Mouse (Mus musculus): Measurements from ENCODE around the gene Naa15. TPM values are rescaled to one million over a fixed set of nuclear protein-coding genes. Genes with fewer than 3 reads are reported as not detected.
A peak's percentile ranks its signal among the peaks of the same experiment; 100 is the strongest.
"Not testable (repeated sequence)": the region's sequence is repeated elsewhere in the genome, so short reads cannot be mapped to it uniquely, and the experiment has no call there.

Gene Naa15
- polyA plus RNA-seq, 1 experiment from 2014 or later = 49.9 TPM

DNA sequence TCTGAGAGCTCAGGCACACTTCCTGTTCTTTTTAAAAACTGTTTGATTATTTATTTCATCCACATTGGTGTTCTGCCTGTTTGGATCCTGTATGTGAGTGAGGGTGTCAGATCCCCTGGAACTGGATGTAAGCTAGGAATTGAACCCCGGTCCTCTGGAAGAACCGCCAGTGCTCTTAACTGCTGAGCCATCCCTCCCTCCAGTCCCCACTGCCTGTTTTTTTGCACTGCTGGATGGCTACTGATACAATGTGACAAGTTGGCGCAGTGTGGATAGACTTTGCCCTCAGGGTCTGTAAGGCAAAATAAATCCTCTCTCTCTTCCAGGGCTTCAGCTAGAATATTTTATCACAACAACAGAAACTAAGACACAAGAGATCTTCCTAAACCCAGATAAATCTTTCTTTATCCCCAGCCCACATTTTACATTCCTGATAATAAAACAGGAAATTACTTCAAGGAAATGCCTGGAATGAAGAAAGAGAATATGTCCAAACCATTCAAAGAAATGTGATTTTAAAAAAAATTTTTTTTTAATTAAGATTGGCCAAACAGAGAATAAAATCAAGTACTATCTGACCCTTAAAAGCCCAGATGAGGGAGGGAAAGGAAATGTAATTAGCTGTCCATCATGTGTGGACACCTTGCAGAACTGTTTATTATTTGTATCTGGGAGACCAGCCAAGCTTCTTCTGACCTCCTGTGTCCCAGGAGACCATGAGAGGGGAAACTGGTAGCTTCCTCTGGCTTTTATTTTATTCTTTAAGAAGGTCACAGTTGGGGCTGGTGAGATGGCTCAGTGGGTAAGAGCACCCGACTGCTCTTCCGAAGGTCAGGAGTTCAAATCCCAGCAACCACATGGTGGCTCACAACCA lies 34.9 kb upstream of the Naa15 start:
- WGBS (ENCODE audit: insufficient replicate concordance) = 74% methylated on average over 5 of the region's 5 CpGs
- H3K4me2 ChIP-seq = no peak overlapping the region
- H3K27me3 ChIP-seq (replicated peaks) = no peaks in the 10 kb centered on the region
- H3K4me1 ChIP-seq = peaks cover 40% of the 10 kb centered on the region
- no peaks in the 10 kb centered on the region for H3K36me3 ChIP-seq
- 0 out of 2 replicates have a peak overlapping the region, but pooled peaks have one; percentile 11 for H3K27ac ChIP-seq
- no peak overlapping the region for H3K9ac ChIP-seq
- no peaks in the 10 kb centered on the region for H3K9me3 ChIP-seq (replicated peaks)
- no peak for ATAC-seq
- H3K4me3 ChIP-seq = no peak overlapping the region

DNA sequence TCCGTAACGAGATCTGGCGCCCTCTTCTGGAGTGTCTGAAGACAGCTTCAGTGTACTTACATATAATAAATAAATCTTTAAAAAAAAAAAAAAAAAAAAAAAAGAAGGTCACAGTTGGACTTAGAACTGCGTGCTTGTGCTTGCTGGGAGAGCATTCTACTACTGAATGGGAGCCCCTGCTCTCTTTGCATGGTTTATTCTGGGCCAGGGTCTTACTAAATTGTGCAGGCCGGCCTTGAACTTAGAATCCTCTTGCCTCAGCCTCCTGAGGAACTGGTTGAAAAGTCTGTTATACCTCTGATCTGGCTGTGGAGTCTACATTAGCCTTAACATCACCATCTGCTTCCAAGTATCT lies 34.3 kb upstream of the Naa15 start:
- Histone ChIP-seq H3K4me3 (no peak overlapping the region), H3K36me3 (no peaks in the 10 kb centered on the region), H3K4me2 (no peak overlapping the region), H3K9ac (no peak overlapping the region), H3K27me3 (replicated peaks) (no peaks in the 10 kb centered on the region), H3K4me1 (peaks cover 39% of the 10 kb centered on the region), H3K27ac (no peak overlapping the region), H3K9me3 (replicated peaks) (no peaks in the 10 kb centered on the region)
- 61% methylated on average over 2 of the region's 5 CpGs for WGBS (ENCODE audit: insufficient replicate concordance)
- ATAC-seq = no peak

DNA sequence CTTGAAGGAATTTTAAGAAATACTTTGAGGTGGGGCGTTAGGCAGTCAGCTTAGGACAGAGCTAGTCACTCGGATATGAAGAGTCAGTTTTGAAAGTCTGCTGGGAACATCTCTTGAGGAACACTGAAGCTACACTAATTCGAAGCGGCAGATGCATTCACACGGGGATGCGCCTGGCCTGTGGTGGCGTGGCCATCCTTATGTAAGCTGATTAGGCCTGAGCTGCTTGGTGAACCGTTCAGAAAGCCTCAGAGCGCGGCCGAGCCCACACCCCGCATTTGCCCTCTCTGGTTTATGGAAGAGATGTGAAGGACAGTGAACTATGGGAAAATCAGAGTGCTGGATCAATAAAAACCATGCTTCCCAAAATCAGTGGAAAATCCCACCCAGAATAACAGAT lies 31.5 kb upstream of the Naa15 start:
- no peak overlapping the region for H3K4me3 ChIP-seq
- no peaks in the 10 kb centered on the region for H3K9me3 ChIP-seq (replicated peaks)
- no peaks in the 10 kb centered on the region for H3K36me3 ChIP-seq
- peaks cover 38% of the 10 kb centered on the region for H3K4me1 ChIP-seq
- WGBS (ENCODE audit: insufficient replicate concordance) = 77% methylated on average over 12 of the region's 12 CpGs
- H3K4me2 ChIP-seq = no peak overlapping the region
- H3K9ac ChIP-seq = no peak overlapping the region
- no peak overlapping the region for H3K27ac ChIP-seq
- no peak for ATAC-seq
- H3K27me3 ChIP-seq (replicated peaks) = 0 out of 2 replicates have a peak, but pooled peaks cover 6% of the 10 kb centered on the region

DNA sequence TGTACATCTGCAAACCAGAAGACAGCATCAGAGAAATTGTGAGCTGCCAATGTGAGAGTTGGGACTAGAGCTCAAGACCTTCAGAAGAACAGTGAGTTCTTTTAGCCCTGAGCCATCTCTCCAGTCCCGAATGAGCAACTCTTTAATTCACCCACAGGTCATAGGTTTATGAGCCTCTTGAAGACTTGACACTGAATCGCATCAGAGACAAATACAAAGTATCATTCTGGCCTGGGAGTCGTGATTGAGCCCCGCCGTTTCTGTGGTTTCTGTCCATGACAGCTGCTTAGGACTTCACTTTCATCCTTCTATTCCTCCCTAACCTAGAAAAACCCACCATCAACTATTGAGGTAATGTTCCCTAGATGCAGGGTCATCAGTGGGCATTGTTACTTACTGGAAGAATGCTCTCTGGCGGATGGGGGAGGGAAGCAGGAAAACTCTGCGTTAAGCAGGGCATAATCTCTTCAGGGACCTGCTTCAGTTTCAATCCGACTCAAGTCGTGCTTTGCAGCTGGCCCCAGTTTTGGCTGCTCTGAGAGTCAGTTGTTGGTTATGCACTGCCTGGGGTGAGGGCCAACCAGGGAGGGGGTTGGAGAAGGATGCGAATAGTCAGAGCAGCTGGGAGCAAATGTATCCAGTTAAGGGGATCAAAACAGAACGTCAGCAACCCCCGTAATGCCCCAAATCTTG lies 28.4 kb upstream of the Naa15 start:
- no peak for ATAC-seq
- WGBS (ENCODE audit: insufficient replicate concordance) = 50% methylated on average over 12 of the region's 12 CpGs
- no peak overlapping the region for H3K27ac ChIP-seq
- no peak overlapping the region for H3K4me3 ChIP-seq
- H3K4me1 ChIP-seq = peaks cover 41% of the 10 kb centered on the region
- H3K36me3 ChIP-seq = no peaks in the 10 kb centered on the region
- H3K9me3 ChIP-seq (replicated peaks) = no peaks in the 10 kb centered on the region
- no peak overlapping the region for H3K9ac ChIP-seq
- H3K4me2 ChIP-seq = no peak overlapping the region
- peaks cover 10% of the 10 kb centered on the region; the same call in 1 of the 2 replicates for H3K27me3 ChIP-seq (replicated peaks)

DNA sequence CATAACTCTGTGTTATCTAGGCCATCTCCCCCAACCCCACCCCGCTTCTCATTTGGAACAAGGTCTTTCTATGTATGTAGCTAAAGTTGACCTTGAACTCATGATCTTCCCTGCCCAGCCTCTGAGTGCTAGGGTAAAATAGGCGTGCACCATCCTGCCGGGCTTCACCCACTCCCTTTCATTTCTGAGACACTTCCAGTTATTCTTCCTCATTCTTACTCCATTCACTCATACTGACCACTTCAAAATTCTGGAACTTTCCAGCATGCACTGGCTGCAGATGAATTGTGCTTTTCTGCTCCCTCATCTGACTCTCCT lies 27.9 kb upstream of the Naa15 start:
- no peaks in the 10 kb centered on the region for H3K36me3 ChIP-seq
- no peak overlapping the region for H3K4me2 ChIP-seq
- peaks cover 14% of the 10 kb centered on the region for H3K27me3 ChIP-seq (replicated peaks)
- peaks cover 41% of the 10 kb centered on the region for H3K4me1 ChIP-seq
- no peak overlapping the region for H3K9ac ChIP-seq
- WGBS (ENCODE audit: insufficient replicate concordance) = 60% methylated on average over 3 of the region's 3 CpGs
- no peak overlapping the region for H3K27ac ChIP-seq
- H3K4me3 ChIP-seq = no peak overlapping the region
- no peak for ATAC-seq
- no peaks in the 10 kb centered on the region for H3K9me3 ChIP-seq (replicated peaks)

DNA sequence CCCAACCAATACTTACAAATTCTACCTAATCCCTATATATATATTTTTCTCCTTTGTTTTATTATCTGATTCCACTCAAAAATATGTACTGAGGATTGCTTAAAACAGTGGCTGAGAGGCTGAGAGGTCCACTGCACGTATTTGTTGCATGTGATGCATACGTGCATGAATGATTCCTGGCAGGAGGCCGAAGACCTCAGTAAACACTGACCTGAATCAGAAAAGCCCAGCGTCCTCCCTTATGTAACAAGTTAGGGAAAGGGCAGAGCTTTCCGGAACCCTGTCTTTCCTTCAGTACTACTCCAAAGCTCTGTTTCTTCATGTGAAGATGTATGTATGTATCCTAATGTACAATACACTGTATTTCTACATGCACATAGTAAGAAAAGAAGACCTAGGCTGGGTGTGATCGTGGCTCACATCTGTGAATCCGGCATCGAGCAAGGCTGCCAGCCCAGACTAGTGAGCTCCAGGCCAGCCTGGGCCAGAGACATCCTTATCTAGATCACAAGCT lies 27.0 kb upstream of the Naa15 start:
- Histone ChIP-seq H3K4me2 (peak overlapping the region; percentile 66), H3K36me3 (no peaks in the 10 kb centered on the region), H3K27ac (peak overlapping the region; percentile 20; the same call in 1 of the 2 replicates), H3K27me3 (replicated peaks) (peaks cover 18% of the 10 kb centered on the region), H3K4me1 (peaks cover 43% of the 10 kb centered on the region), H3K4me3 (no peak overlapping the region), H3K9me3 (replicated peaks) (no peaks in the 10 kb centered on the region), H3K9ac (peak overlapping the region; percentile 13; the same call in 1 of the 2 replicates)
- no peak for ATAC-seq
- 48% methylated on average over 8 of the region's 8 CpGs for WGBS (ENCODE audit: insufficient replicate concordance)

DNA sequence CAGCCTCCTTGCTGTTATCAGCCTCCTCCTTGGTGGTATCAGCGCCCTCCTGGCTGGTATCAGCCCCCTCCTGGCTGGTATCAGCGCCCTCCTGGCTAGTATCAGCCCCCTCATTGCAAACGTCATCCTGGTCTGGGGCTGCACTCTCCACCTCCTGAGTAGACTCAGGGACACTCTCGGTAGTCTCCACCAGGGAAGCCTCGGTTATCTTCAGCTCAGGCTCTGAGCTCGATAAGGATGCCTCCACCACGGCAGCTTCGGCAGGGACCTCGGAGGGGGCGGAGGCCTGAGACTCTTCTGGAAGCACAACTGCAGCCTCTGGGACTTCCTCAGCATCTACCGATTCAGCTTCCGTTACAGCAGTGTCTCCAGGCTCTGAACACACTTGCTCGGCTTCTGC lies 26.0 kb upstream of the Naa15 start:
- H3K27ac ChIP-seq = peak overlapping the region; percentile 72
- H3K9me3 ChIP-seq (replicated peaks) = no peaks in the 10 kb centered on the region
- peak; percentile 98 for ATAC-seq
- H3K36me3 ChIP-seq = no peaks in the 10 kb centered on the region
- H3K27me3 ChIP-seq (replicated peaks) = peaks cover 22% of the 10 kb centered on the region
- under 1% methylated on average over 13 of the region's 13 CpGs for WGBS (ENCODE audit: insufficient replicate concordance)
- peaks cover 43% of the 10 kb centered on the region for H3K4me1 ChIP-seq
- peak overlapping the region; percentile 41 for H3K4me3 ChIP-seq
- peak overlapping the region; percentile 66 for H3K4me2 ChIP-seq
- peak overlapping the region; percentile 40 for H3K9ac ChIP-seq

DNA sequence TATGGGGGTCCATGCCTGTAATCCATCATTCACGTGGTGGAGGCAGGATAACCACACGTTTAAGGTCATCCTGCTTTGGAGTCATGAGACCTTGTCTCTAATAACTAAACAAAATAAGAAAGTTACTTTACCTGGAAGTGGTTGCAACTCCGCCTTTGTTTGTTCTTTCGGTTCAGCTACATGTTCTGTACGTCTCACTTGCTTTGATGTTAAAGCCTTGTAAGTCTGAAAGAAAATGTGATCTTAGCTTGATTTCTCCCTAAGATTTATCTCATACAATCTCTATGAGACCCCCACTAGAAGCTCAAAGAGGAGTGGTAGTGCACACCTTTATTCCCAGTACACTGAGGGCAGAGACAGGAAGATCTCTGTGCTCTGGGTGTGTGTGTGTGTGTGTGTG lies 23.9 kb upstream of the Naa15 start:
- Histone ChIP-seq H3K9ac (no peak overlapping the region), H3K27ac (no peak overlapping the region), H3K9me3 (replicated peaks) (no peaks in the 10 kb centered on the region), H3K27me3 (replicated peaks) (peaks cover 35% of the 10 kb centered on the region), H3K4me3 (no peak overlapping the region), H3K4me2 (no peak overlapping the region), H3K36me3 (no peaks in the 10 kb centered on the region), H3K4me1 (peaks cover 45% of the 10 kb centered on the region)
- no peak for ATAC-seq
- WGBS (ENCODE audit: insufficient replicate concordance) = 71% methylated on average over 5 of the region's 5 CpGs

DNA sequence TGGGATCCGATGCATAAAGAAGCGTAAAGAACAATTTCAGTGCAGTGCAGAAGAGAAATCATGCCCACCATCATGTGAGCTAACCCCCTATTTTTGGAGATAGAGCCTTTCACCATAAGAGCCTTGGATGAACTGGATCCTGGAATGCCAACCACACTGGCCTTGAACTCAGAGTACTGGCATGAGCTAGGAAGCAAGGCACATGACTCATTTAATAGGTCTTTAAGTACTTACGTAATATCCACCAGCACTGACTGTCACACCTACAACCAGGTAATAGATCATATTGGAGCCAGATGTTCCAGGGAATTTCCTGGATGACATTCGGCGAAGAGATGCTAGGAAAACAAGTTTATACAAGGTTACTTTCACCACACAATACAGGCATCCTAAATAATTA lies 23.4 kb upstream of the Naa15 start:
- no peak overlapping the region for H3K9ac ChIP-seq
- H3K27ac ChIP-seq = no peak overlapping the region
- H3K27me3 ChIP-seq (replicated peaks) = peaks cover 38% of the 10 kb centered on the region
- no peak overlapping the region for H3K4me3 ChIP-seq
- no peak for ATAC-seq
- H3K4me2 ChIP-seq = no peak overlapping the region
- H3K36me3 ChIP-seq = no peaks in the 10 kb centered on the region
- H3K9me3 ChIP-seq (replicated peaks) = no peaks in the 10 kb centered on the region
- 87% methylated on average over 5 of the region's 5 CpGs for WGBS (ENCODE audit: insufficient replicate concordance)
- peaks cover 48% of the 10 kb centered on the region for H3K4me1 ChIP-seq

DNA sequence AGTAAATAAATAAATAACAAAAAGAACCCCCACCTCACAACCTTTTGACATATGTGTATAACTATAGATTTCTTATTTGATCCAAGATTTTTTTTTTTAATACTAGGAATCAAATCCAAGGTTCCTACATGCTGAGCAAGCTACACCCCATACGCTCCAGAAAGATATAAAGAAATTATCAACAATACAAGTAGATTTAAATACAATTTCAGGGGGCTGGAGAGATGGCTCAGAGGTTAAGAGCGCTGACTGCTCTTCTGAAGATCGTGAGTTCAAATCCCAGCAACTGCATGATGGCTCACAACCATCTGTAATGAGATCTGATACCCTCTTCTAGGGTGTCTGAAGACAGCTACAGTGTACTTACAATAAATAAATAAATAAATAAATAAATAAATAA lies 21.9 kb upstream of the Naa15 start:
- H3K9me3 ChIP-seq (replicated peaks); H3K4me3 ChIP-seq; H3K27ac ChIP-seq; H3K4me2 ChIP-seq; H3K9ac ChIP-seq; ATAC-seq; H3K36me3 ChIP-seq: not testable (repeated sequence)
- Histone ChIP-seq H3K27me3 (replicated peaks) (peaks cover 39% of the 10 kb centered on the region), H3K4me1 (peaks cover 39% of the 10 kb centered on the region)
- WGBS (ENCODE audit: insufficient replicate concordance) = 85% methylated on average over 3 of the region's 3 CpGs

DNA sequence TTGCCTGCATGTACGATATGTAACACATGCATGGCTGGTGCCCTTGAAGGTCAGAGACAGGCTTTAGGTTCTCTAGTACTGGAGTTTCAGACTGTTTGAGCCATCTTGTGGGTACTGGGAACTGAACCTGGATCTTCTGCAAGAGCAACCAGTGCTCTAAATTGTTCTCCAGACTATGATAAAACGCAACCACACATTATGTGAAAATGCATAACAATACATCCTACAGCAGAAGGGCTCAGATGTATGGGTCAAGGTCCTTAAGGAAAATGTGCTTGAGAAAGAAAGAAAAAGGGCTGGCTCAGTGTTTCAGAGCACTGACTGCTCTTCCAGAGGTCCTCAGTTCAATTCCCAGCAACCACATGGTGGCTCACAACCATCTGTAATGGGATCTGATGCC lies 21.3 kb upstream of the Naa15 start:
- no peaks in the 10 kb centered on the region for H3K36me3 ChIP-seq
- peaks cover 43% of the 10 kb centered on the region for H3K27me3 ChIP-seq (replicated peaks)
- ATAC-seq = no peak
- WGBS (ENCODE audit: insufficient replicate concordance) = 86% methylated on average over 2 of the region's 2 CpGs
- H3K9me3 ChIP-seq (replicated peaks) = no peaks in the 10 kb centered on the region
- no peak overlapping the region for H3K4me2 ChIP-seq
- H3K27ac ChIP-seq = no peak overlapping the region
- no peak overlapping the region for H3K4me3 ChIP-seq
- H3K4me1 ChIP-seq = peaks cover 36% of the 10 kb centered on the region
- H3K9ac ChIP-seq = no peak overlapping the region

DNA sequence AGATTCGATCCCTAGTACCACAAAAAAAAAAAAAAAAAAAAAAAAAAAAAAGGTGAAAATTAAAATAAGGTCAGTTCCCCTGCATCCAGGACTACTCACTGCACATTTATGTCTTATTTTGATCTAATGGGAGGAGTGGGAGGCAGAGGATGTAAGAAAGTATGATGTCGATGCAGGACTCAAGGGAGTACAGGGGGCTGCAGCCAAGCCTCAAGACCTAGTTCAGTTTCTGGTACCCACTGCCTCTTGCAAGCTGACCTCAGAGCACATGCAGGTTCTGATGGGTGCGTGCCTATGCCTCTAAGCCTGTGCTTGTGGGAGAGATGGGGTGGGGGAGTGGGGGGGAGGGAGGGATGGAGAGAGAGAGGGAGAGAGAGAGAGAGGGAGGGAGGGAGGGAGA lies 20.1 kb upstream of the Naa15 start:
- Histone ChIP-seq H3K36me3 (no peaks in the 10 kb centered on the region), H3K4me3 (no peak overlapping the region), H3K4me2 (no peak overlapping the region), H3K27ac (no peak overlapping the region), H3K9ac (no peak overlapping the region), H3K9me3 (replicated peaks) (no peaks in the 10 kb centered on the region), H3K27me3 (replicated peaks) (peaks cover 55% of the 10 kb centered on the region), H3K4me1 (peaks cover 34% of the 10 kb centered on the region)
- ATAC-seq = no peak
- WGBS (ENCODE audit: insufficient replicate concordance) = 69% methylated on average over 3 of the region's 3 CpGs

Measured in liver, embryonic 12.5 days (tissue).